Mouse (Mus musculus): ENCODE results near the gene Rab4a.

The Rab4a gene

GRCm38 (mm10) chr8:123812227-123812626, 6.4 kb downstream of the Rab4a start:
- no peak for DNase-seq (ENCODE audit: extremely low spot score, low read depth, low spot score)

- no peak for DNase-seq (ENCODE audit: extremely low spot score, low read depth, low spot score)
Measured at GRCm38 (mm10) chr8:123813173-123813891, 7.5 kb downstream of the Rab4a start.

- DNase-seq (ENCODE audit: extremely low spot score, low read depth, low spot score) = no peak
Measured at GRCm38 (mm10) chr8:123813892-123814266, 8.1 kb downstream of the Rab4a start.

- DNase-seq (ENCODE audit: extremely low spot score, low read depth, low spot score) = no peak
Measured at GRCm38 (mm10) chr8:123815325-123815724, 9.5 kb downstream of the Rab4a start.

DNA sequence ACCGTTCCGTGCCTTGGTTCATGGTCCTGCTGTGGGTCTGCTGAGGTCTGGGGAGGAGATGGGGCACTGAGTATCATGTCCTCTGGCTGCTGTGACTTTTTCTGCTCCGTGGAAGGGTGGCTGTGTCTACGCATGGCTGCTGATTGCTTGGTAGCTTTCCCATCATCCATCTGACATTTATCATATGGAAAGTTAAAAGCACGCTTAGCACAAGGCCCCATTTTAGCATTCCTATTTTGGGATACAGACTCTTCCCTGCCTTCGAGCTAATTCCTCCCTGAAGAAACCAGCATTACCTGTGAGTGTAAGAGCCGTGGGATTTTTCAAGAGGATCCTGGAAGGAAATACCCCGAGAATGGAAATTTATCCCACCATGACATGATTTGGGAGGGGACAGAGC, 11.2 kb downstream of the Rab4a start:
- DNase-seq (ENCODE audit: extremely low spot score, low read depth, low spot score) = no peak

DNA sequence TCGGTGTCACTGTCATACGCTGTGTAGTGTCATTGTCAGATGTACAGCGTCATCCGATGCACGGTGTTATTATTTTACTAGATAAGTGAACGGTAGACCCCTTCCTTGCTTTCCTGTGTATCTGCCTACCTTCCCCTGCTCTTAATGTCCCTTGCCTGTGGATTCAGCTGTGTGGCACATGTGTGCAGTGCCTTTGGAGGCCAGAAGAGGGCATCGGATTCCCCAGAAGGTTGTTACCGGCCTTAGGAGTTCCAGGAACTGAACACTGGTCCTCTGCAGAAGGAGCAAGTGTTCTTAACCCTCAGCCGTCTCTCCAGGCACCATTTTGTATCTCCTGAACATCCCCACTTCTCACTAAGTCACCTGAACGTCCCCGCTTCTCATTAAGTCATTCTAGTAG, 12.0 kb downstream of the Rab4a start:
- DNase-seq (ENCODE audit: extremely low spot score, low read depth, low spot score) = no peak

- no peak for DNase-seq (ENCODE audit: extremely low spot score, low read depth, low spot score)
Measured at GRCm38 (mm10) chr8:123819683-123820610, 14.2 kb downstream of the Rab4a start.

- DNase-seq (ENCODE audit: extremely low spot score, low read depth, low spot score) = no peak
Measured at GRCm38 (mm10) chr8:123820780-123821179, 15.0 kb downstream of the Rab4a start.

DNA sequence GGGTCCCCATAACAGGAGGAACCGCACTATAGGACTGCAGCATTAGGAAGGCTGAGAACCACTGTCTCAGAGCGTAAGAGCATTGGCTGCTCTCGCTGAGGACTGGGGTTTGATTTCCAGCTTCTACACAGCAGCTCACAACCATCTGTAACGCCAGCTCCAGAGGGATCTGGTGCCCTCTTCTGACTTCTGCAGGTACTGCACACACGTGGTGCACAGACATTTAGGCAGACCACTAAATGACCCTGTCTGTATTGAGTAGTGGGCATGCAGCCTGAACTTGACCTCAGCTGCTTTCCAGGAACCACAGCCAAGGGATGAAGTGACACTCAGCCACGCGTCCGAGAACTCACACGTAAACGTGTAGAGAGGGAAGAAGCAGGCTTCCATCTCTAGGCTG, 17.3 kb downstream of the Rab4a start:
- DNase-seq (ENCODE audit: extremely low spot score, low read depth, low spot score) = no peak

DNA sequence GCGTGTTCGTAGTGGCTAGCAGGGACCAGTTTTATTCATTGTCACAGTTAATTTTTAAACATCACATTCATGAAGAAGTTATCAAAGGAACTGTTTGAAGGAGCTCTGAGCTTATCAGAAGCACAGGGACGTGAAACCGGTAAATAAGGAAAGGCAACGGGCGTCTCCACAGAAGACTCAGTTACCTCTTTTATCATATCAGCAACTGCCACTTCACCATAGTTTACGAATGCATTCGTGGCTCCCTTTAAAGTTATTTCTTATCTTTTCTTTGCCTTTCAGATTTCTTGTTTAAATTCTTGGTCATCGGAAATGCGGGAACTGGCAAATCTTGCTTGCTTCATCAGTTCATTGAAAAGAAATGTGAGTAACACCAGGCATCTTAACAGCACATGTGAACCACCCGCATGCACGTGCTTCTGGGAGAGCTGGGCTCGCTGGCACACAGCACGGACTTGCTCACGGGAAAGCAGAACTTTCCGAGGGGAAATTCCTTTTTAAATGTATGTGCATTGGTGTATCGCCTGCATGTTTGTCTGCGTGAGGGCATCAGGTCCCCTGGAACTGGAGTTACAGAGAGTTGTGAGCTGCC, 17.8 kb downstream of the Rab4a start:
- no peak for DNase-seq (ENCODE audit: extremely low spot score, low read depth, low spot score)

GRCm38 (mm10) chr8:123826001-123826400, 20.2 kb downstream of the Rab4a start:
- DNase-seq (ENCODE audit: extremely low spot score, low read depth, low spot score) = no peak

- no peak for DNase-seq (ENCODE audit: extremely low spot score, low read depth, low spot score)
Measured at GRCm38 (mm10) chr8:123826758-123827157, 21.0 kb downstream of the Rab4a start.

GRCm38 (mm10) chr8:123827523-123827922, 21.7 kb downstream of the Rab4a start:
- DNase-seq (ENCODE audit: extremely low spot score, low read depth, low spot score) = no peak

GRCm38 (mm10) chr8:123832757-123833156, 27.0 kb downstream of the Rab4a start:
- no peak for DNase-seq (ENCODE audit: extremely low spot score, low read depth, low spot score)

- no peak for DNase-seq (ENCODE audit: extremely low spot score, low read depth, low spot score)
Measured at GRCm38 (mm10) chr8:123835451-123835850, 29.7 kb downstream of the Rab4a start.

DNA sequence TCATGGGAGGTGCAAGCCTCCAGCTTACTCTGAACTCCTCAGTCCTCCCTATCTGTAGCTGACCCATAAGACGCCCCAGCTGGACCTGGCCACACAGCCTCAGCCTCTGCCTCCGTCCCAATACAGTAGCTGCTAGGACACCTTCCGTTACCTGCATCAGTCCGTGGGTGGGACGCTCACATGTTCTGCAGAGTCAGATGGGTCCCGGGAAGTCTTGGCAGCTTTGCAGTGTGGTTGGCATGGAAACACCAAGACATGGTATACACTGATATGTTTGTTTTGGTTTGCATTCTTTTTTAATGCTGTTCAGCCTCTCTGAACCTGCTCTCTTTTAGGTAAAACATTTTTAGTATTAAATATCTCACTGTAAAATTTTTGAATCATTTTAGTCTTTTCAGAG, 30.6 kb downstream of the Rab4a start:
- no peak for DNase-seq (ENCODE audit: extremely low spot score, low read depth, low spot score)

GRCm38 (mm10) chr8:123838496-123838895, 32.7 kb downstream of the Rab4a start:
- no peak for DNase-seq (ENCODE audit: extremely low spot score, low read depth, low spot score)

DNA sequence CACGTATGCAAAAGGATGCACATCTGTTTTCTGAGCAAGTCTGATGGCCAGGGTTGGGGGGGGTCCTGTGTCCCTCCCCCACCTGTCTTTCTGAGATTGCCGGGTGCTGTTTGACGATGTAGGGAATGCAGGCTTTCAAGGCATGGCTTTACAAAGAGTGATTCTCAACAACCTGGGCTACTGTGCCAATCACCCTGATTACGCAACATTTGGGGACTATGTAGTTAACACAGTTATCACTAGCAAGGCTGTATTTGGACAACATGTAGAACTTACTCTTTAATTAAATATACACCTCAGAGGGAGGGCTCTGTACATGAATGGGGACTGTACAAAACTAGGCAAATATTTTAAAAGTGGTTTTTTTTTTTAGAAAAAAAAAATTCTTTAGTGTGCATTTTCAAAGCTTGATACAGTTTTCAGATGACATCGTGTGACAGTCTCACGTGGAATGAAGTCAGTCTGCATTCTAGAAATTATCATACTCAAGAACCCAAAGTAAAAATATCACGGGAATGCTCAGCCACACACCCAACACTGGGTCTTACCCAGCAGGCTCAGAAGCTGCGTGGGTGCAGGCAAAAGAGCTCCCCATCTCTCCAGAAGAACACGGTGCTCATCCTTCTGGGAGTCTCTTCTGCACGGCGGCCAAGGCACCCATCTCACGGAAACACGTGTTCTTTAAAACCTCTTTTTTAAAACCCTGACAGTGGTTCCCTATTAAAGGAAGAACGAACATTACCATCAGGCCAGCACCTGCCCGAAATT, 35.0 kb downstream of the Rab4a start:
- DNase-seq (ENCODE audit: extremely low spot score, low read depth, low spot score) = no peak

DNA sequence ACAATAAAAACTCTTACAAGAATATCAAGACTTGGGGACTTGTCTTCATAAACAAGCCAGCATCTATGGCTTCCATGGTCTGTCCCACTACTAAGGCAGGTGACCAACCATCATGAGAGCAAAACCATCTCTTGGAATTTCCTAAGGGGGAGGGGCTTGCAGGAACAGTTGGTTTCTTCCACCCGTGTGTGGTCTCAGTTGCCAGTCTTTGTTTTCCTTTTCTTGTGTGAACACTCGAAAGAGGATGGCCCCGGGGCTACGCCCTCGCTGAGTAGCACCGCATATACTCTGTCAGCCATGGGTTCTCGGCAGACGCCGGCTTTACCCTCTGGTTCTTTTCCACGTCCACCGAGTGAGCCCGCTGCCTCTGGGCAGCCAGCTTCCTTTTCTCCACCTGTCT, 36.3 kb downstream of the Rab4a start:
- no peak for DNase-seq (ENCODE audit: extremely low spot score, low read depth, low spot score)

DNA sequence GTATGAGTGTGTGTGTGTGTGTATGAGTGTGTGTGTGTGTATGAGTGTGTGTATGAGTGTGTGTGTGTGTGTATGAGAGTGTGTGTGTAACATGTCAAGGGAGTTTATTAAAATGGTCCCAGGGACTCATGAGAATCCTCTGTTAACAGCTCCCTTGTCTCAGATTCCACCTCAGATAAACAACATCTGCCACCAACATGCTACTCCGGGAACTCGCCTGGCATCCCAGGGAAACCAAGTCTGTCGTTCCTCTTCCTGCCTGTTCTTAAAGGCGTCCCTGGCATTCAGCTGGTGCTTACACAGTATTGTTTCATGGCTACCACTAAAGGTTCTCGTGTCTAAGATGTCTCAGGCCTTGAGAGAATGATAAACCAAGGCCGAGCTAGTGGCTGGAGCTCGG, 38.6 kb downstream of the Rab4a start:
- DNase-seq (ENCODE audit: extremely low spot score, low read depth, low spot score) = no peak

- DNase-seq (ENCODE audit: extremely low spot score, low read depth, low spot score) = no peak
Measured at GRCm38 (mm10) chr8:123845114-123845513, 39.3 kb downstream of the Rab4a start.

All from hindlimb bud, embryonic 11.5 days (tissue).